Mouse (Mus musculus) olfactory bulb, adult 2 months (tissue): ENCODE data around the gene Gm4869.

Source experiments
- CTCF ChIP-seq: fragments of 200-500 bp; IDR thresholded peaks from 2 replicates; pipeline ENCODE4 v1.5.1; 2012; ENCODE audit warnings: low read depth, mild to moderate bottlenecking, low read length, moderate library complexity; ENCODE audit not compliant: insufficient read depth
- POLR2A ChIP-seq: fragments of 200-500 bp; IDR thresholded peaks from 2 replicates; pipeline ENCODE4 v1.6.1; 2012; ENCODE audit warnings: mild to moderate bottlenecking, low read depth, low read length, moderate library complexity; ENCODE audit not compliant: insufficient read depth

DNA sequence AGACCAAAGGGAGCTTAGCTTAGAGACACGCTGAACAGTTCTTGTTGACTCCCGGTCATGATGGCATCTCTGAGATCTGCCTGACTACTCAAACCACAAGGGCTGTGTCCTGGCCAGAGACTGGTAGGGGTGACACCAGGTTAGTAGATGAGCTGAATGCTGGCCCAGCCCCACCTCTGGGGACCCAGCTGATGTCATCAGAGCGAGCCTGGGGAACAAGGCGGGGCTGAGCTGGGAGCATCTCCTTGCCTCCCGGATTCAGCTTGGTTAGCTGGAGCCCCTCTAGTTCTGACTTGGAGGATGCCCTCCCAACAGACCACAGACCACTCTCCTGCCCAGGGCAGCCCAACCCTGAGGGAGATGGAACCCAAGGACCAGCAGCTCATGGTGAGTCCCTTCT is at the start of gene Gm4869:
- TF ChIP-seq CTCF (no peak), POLR2A (no peak)
